21 mouse cellular contexts compared by ENCODE assay signal in genomic region chr10:44366186-44366585, GRCm38 (mm10).
DNase-seq lines count a peak whose midpoint lies in the region; ATAC-seq and TF ChIP-seq lines count a peak whose summit lies in the region.
"Had no signal": no experiment of that assay in that cellular context is flagged by ENCODE, and none has a peak within 500 bp of the region (broad histone marks: within the 10 kb centered on the region; RNA-seq: fewer than 3 reads in every experiment).

No protein-coding gene starts in this region.

- ATAC-seq in forebrain, embryonic 11.5 days (replicated peaks; ENCODE audit: low FRiP score), result no peak
- no peak for ATAC-seq in midbrain, embryonic 11.5 days (ENCODE audit: low FRiP score)
- no peak for ATAC-seq in midbrain, embryonic 16.5 days
- ATAC-seq: activated CD4-positive, CD25-positive, alpha-beta regulatory T cell, adult 4 months; CD4-positive, CD25-positive, alpha-beta regulatory T cell, adult 4 months; Patski had no signal

- dilution Hi-C loops in CH12.LX (cut with MboI; ENCODE audit: extremely low pct_ligation_motif_present, extremely low pct_unique_long_range_greater_than_20kb, low sequenced_read_pairs), result no loop called here

- no peak for TF ChIP-seq EP300 in CH12.LX (IDR thresholded peaks at IDR 0.05; ENCODE audit: low read length)

- no peaks in the 10 kb centered on the region for H3K79me2 ChIP-seq in CH12.LX (replicated peaks; ENCODE audit: control insufficient read depth, extremely low read depth, insufficient read depth, poor library complexity, severe bottlenecking)

- H3K27ac ChIP-seq in forebrain, embryonic 11.5 days (ENCODE audit: low read depth, low read length), result no peak overlapping the region
- H3K27ac ChIP-seq in forebrain, embryonic 10.5 days, result no peak overlapping the region
- H3K27ac ChIP-seq in midbrain, embryonic 11.5 days (ENCODE audit: low read depth, low read length), result no peak overlapping the region
- no peak overlapping the region for H3K27ac ChIP-seq in midbrain, embryonic 16.5 days (ENCODE audit: low read length)
- H3K27ac ChIP-seq in CH12.LX (ENCODE audit: insufficient read depth, low read depth), result peak overlapping the region; percentile 21

- no peaks in the 10 kb centered on the region for H3K9me3 ChIP-seq in forebrain, embryonic 11.5 days (ENCODE audit: control insufficient read depth, low read length)
- H3K9me3 ChIP-seq in forebrain, embryonic 10.5 days, result no peaks in the 10 kb centered on the region
- no peaks in the 10 kb centered on the region for H3K9me3 ChIP-seq in midbrain, embryonic 11.5 days (ENCODE audit: control insufficient read depth, low read length)
- H3K9me3 ChIP-seq in midbrain, embryonic 16.5 days (replicated peaks; ENCODE audit: control insufficient read depth, low read length, poor library complexity, severe bottlenecking), result no peaks in the 10 kb centered on the region
- no peaks in the 10 kb centered on the region for H3K9me3 ChIP-seq in CH12.LX (replicated peaks; ENCODE audit: low read length)
- H3K9me3 ChIP-seq: G1E had no signal

- H3K36me3 ChIP-seq in forebrain, embryonic 11.5 days (ENCODE audit: control insufficient read depth, insufficient read depth, low read length), result no peaks in the 10 kb centered on the region
- peaks cover 4% of the 10 kb centered on the region; the same call in 1 of the 2 replicates for H3K36me3 ChIP-seq in forebrain, embryonic 10.5 days (replicated peaks)
- no peaks in the 10 kb centered on the region for H3K36me3 ChIP-seq in midbrain, embryonic 11.5 days (ENCODE audit: control insufficient read depth, insufficient read depth, low read length)
- H3K36me3 ChIP-seq in midbrain, embryonic 16.5 days (ENCODE audit: control insufficient read depth, insufficient read depth, low read length), result no peaks in the 10 kb centered on the region
- H3K36me3 ChIP-seq in CH12.LX (replicated peaks in 1 of 2; ENCODE audit: control insufficient read depth in 1 of 2, insufficient read depth in 1 of 2, low read length in 1 of 2), result peaks cover 0 to 14% of the 10 kb centered on the region in 2 experiments

- H3K4me2 ChIP-seq in forebrain, embryonic 11.5 days (ENCODE audit: low read depth, low read length, severe bottlenecking), result no peak overlapping the region
- no peak overlapping the region for H3K4me2 ChIP-seq in midbrain, embryonic 11.5 days
- H3K4me2 ChIP-seq in midbrain, embryonic 16.5 days (ENCODE audit: low read length), result no peak overlapping the region
- H3K4me2 ChIP-seq in CH12.LX (ENCODE audit: insufficient read depth, low read depth, poor library complexity, severe bottlenecking), result no peak overlapping the region

- in situ Hi-C loops in CH12.LX (cut with MboI; ENCODE audit: low pct_ligation_motif_present, low pct_unique_long_range_greater_than_20kb, low sequenced_read_pairs), result no loop called here

- WGBS in forebrain, embryonic 11.5 days, result 87% methylated on average over 2 of the region's 2 CpGs
- 93% methylated on average over 2 of the region's 2 CpGs for WGBS in forebrain, embryonic 10.5 days
- WGBS in midbrain, embryonic 11.5 days, result 94% methylated on average over 2 of the region's 2 CpGs
- WGBS in midbrain, embryonic 16.5 days, result 93% methylated on average over 2 of the region's 2 CpGs

- no peak overlapping the region for H3K9ac ChIP-seq in forebrain, embryonic 11.5 days (ENCODE audit: low read length)
- no peak overlapping the region for H3K9ac ChIP-seq in midbrain, embryonic 11.5 days (ENCODE audit: low read length)
- H3K9ac ChIP-seq in midbrain, embryonic 16.5 days (ENCODE audit: low read depth, low read length), result no peak overlapping the region
- peak overlapping the region; percentile 18; the same call in 1 of the 2 replicates for H3K9ac ChIP-seq in CH12.LX (ENCODE audit: insufficient read depth, low read depth)

- peak; percentile 21 for DNase-seq in forebrain, embryonic 11.5 days (ENCODE audit: low spot score)
- DNase-seq in forebrain, embryonic 10.5 days (ENCODE audit: extremely low spot score, low spot score), result no peak
- peak; percentile 72 for DNase-seq in midbrain, embryonic 11.5 days (ENCODE audit: low spot score, missing footprints)
- no peak for DNase-seq in CH12.LX (ENCODE audit: extremely low read depth)
- no peak for DNase-seq in heart, adult 8-10 months (ENCODE audit: low spot score)
- DNase-seq: adrenal gland, adult 2 months; adrenal gland, adult 8-10 months; adrenal gland, postnatal 10 days; adrenal gland, postnatal 14 days; adrenal gland, postnatal 25 days; adrenal gland, postnatal 36 days; B cell, adult 2 months; cerebellum, adult 11 months; cerebellum, adult 11-12 months; cerebellum, adult 18-20 months; cerebellum, adult 2 months had no signal

- H3K4me3 ChIP-seq in forebrain, embryonic 11.5 days (ENCODE audit: low read depth, low read length), result no peak overlapping the region
- no peak overlapping the region for H3K4me3 ChIP-seq in forebrain, embryonic 10.5 days
- no peak overlapping the region for H3K4me3 ChIP-seq in midbrain, embryonic 11.5 days (ENCODE audit: low read depth, low read length)
- no peak overlapping the region for H3K4me3 ChIP-seq in midbrain, embryonic 16.5 days (ENCODE audit: low read depth, low read length)
- H3K4me3 ChIP-seq in CH12.LX (replicated peaks in 1 of 3; ENCODE audit: low read depth in 2 of 3, low read length in 2 of 3, poor library complexity in 1 of 3), result no peak overlapping the region

- H3K27me3 ChIP-seq in forebrain, embryonic 11.5 days (ENCODE audit: control insufficient read depth, insufficient read depth, low read length), result no peaks in the 10 kb centered on the region
- H3K27me3 ChIP-seq in forebrain, embryonic 10.5 days (ENCODE audit: poor library complexity, severe bottlenecking), result no peaks in the 10 kb centered on the region
- H3K27me3 ChIP-seq in midbrain, embryonic 11.5 days (ENCODE audit: control insufficient read depth, insufficient read depth, low read length), result no peaks in the 10 kb centered on the region
- H3K27me3 ChIP-seq in midbrain, embryonic 16.5 days (ENCODE audit: control insufficient read depth, insufficient read depth, low read depth, low read length), result no peaks in the 10 kb centered on the region
- H3K27me3 ChIP-seq in CH12.LX (replicated peaks), result no peaks in the 10 kb centered on the region
- H3K27me3 ChIP-seq: Patski had no signal

- no peaks in the 10 kb centered on the region for H3K4me1 ChIP-seq in forebrain, embryonic 11.5 days (replicated peaks; ENCODE audit: control insufficient read depth, insufficient read depth, low read length)
- H3K4me1 ChIP-seq in forebrain, embryonic 10.5 days, result peaks cover 10% of the 10 kb centered on the region
- H3K4me1 ChIP-seq in midbrain, embryonic 11.5 days (ENCODE audit: control insufficient read depth, insufficient read depth, low read length), result no peaks in the 10 kb centered on the region; the same call in 1 of the 2 replicates
- no peaks in the 10 kb centered on the region for H3K4me1 ChIP-seq in midbrain, embryonic 16.5 days (ENCODE audit: control insufficient read depth, insufficient read depth, low read length)
- peaks cover 32 to 61% of the 10 kb centered on the region in 2 experiments for H3K4me1 ChIP-seq in CH12.LX (ENCODE audit: control insufficient read depth in 1 of 2, insufficient read depth in 2 of 2)

- no peak for TF ChIP-seq CTCF in CH12.LX (conservative IDR thresholded peaks at IDR 0.05 in 1 of 2, IDR thresholded peaks at IDR 0.05 in 1 of 2; ENCODE audit: low read depth in 2 of 2, low read length in 2 of 2)

- TF ChIP-seq RAD21 in CH12.LX (IDR thresholded peaks at IDR 0.05; ENCODE audit: low read depth, low read length), result no peak

- TF ChIP-seq POLR2A in CH12.LX (IDR thresholded peaks at IDR 0.05; ENCODE audit: low read depth, low read length), result no peak

TF ChIP-seq in CH12.LX, 34 proteins besides CTCF, POLR2A, EP300 and RAD21:
- TF ChIP-seq JUN (IDR thresholded peaks at IDR 0.05; ENCODE audit: insufficient read depth, low read depth, low read length), result no peak
- TF ChIP-seq BHLHE40 (IDR thresholded peaks at IDR 0.05; ENCODE audit: low read depth, low read length), result peak; percentile 89

Comparison
In these comparisons a context has a peak if more than half of its experiments do, and no peak if none do; other contexts are left out.
1. DNase-seq: peak in forebrain, embryonic 11.5 days (single experiment) and midbrain, embryonic 11.5 days (single experiment); none in forebrain, embryonic 10.5 days (single experiment), CH12.LX (single experiment) and heart, adult 8-10 months (single experiment).